Mouse (Mus musculus): Measurements from ENCODE around the gene Fubp1. TPM values are rescaled to one million over a fixed set of nuclear protein-coding genes. Genes with fewer than 3 reads are reported as not detected.

The Fubp1 gene
- polyA plus RNA-seq, 1 experiment from 2014 or later, result 205 TPM

DNA sequence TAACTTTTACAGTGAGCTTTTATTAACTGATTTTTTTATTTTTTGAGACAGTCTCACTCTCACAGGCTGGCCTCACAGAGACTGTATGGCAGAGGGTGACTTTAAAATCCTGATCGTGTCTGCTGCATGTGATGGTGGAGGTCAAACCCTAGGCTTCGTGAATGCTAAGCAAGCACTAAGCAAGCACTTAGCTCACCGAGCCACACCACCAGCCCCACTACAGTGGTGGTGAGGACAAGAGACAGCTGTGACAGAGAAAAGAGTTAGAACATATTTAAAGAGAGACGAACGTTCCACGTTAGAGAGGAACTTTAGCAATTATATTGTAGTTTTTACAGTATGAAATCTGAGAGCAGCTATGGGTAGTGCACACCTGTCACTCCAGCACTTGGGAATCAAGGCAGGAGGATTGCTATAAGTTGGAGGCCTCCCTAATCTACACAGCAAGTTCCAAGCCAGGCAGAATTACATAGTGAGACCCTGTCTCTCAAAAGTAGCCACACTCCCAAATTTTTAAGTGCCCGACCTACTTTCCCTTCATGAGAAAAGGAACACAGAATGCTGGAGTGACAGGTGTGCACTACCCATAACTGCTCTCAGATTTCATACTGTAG is 37.8 kb upstream of the Fubp1 start:
- WGBS, result 62% methylated on average over 7 of the region's 7 CpGs
- H3K4me2 ChIP-seq (replicated peaks), result no peak overlapping the region
- no peak overlapping the region for H3K4me3 ChIP-seq (replicated peaks)
- no peaks in the 10 kb centered on the region for H3K9me3 ChIP-seq
- H3K9ac ChIP-seq, result no peak overlapping the region
- H3K27me3 ChIP-seq (replicated peaks), result no peaks in the 10 kb centered on the region
- no peak overlapping the region for H3K27ac ChIP-seq
- H3K4me1 ChIP-seq (replicated peaks), result peaks cover 8% of the 10 kb centered on the region; the same call in 1 of the 2 replicates
- no peaks in the 10 kb centered on the region for H3K36me3 ChIP-seq
- no peak for ATAC-seq

DNA sequence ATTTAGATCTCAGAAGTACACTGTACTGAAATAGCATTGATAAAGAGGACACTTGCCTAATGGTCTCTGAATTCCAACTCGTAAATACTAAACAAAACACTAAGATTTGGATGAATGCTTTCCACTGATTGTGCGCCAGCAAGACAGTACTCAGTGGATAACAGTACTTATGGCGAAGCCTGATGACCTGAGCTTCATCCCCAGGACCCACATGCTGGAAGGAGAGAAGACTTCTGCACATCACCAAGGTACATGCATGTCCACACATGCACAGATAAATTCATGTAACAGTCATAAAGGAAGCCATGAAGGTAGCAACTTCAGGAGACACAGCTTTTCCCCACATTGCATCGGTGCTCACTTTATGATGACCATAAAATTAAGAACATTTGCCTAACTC is 31.4 kb upstream of the Fubp1 start:
- no peak overlapping the region for H3K4me2 ChIP-seq (replicated peaks)
- no peaks in the 10 kb centered on the region for H3K27me3 ChIP-seq (replicated peaks)
- H3K4me3 ChIP-seq (replicated peaks), result no peak overlapping the region
- H3K27ac ChIP-seq, result no peak overlapping the region
- peak; percentile 52; the same call in 1 of the 2 replicates for ATAC-seq
- WGBS, result 77% methylated on average over 4 of the region's 4 CpGs
- no peak overlapping the region for H3K9ac ChIP-seq
- H3K9me3 ChIP-seq, result no peaks in the 10 kb centered on the region
- H3K4me1 ChIP-seq (replicated peaks), result no peaks in the 10 kb centered on the region
- no peaks in the 10 kb centered on the region for H3K36me3 ChIP-seq

DNA sequence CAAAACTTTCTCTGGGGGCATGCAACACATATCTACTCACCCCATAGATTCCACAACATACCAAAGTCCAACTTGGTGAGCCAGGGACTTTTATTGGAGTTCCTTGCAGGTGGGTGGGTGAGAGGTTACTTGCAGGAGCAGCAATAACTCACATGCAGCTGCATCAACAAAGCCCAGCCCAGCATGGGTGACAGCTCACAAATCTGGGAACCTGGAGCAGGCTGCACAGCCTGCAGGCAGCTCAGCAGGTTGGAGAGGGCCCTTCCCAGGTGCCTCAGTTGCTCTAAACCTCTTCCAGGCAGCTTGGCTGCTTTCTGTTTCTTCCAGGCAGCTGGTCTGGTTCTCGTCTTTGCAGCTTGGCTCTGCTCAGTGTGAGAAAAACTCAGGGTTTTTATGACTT is 30.9 kb upstream of the Fubp1 start:
- H3K4me2 ChIP-seq (replicated peaks), result no peak overlapping the region
- no peaks in the 10 kb centered on the region for H3K36me3 ChIP-seq
- peak; percentile 93 for ATAC-seq
- no peaks in the 10 kb centered on the region for H3K9me3 ChIP-seq
- peak overlapping the region; percentile 58; the same call in 1 of the 2 replicates for H3K27ac ChIP-seq
- H3K27me3 ChIP-seq (replicated peaks), result no peaks in the 10 kb centered on the region
- WGBS, result 6% methylated on average over 1 of the region's 1 CpGs
- H3K4me1 ChIP-seq (replicated peaks), result no peaks in the 10 kb centered on the region
- no peak overlapping the region for H3K4me3 ChIP-seq (replicated peaks)
- no peak overlapping the region for H3K9ac ChIP-seq

DNA sequence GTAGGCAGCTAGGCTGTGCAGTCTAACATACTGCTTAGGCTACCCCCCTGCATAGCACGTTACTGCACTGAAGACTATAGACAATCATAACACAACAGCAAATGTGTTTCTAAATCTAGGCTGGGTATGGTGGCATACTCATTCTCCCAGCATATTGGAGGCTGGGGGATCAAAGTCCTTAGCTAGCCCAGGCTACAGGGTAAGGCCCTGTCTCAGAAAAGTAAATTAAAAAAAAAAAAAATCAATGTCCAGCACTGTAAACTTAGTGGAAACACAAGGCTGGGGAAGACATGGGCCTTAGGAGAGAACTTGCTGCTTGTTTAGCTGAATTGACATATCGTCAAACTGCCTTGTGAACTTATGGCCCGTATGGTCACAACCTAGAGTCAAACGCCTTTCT is 29.6 kb upstream of the Fubp1 start:
- H3K27me3 ChIP-seq (replicated peaks), result no peaks in the 10 kb centered on the region
- 71% methylated on average over 4 of the region's 4 CpGs for WGBS
- H3K4me2 ChIP-seq (replicated peaks), result no peak overlapping the region

DNA sequence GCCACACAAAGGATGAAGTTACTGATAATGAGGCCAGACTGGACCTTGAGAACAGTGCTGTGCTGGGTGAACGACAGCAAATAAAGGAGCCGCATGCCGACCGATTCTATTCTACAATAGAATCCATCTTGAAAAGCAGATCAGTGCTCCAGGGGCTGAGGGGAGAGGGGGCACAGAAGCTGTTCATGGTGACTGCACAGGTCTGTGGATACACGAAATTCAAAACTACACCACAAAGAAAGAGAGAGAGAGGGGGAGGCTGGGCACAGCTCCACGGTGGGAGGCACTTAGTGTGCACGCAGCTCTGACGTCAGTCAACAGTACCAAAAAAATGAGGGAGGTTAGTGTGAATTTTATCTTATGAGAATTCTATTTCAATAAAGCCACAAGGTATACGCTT is 26.7 kb upstream of the Fubp1 start:
- no peaks in the 10 kb centered on the region for H3K4me1 ChIP-seq (replicated peaks)
- H3K27ac ChIP-seq, result no peak overlapping the region
- no peak overlapping the region for H3K4me2 ChIP-seq (replicated peaks)
- no peaks in the 10 kb centered on the region for H3K9me3 ChIP-seq
- 89% methylated on average over 9 of the region's 9 CpGs for WGBS
- no peak for ATAC-seq
- no peaks in the 10 kb centered on the region for H3K36me3 ChIP-seq
- no peak overlapping the region for H3K4me3 ChIP-seq (replicated peaks)
- H3K27me3 ChIP-seq (replicated peaks), result no peaks in the 10 kb centered on the region
- no peak overlapping the region for H3K9ac ChIP-seq

More for the DNA sequence above, 29.6 kb upstream of the Fubp1 start:
- Histone ChIP-seq H3K36me3 (no peaks in the 10 kb centered on the region), H3K4me3 (replicated peaks) (no peak overlapping the region), H3K9ac (no peak overlapping the region), H3K9me3 (no peaks in the 10 kb centered on the region), H3K27ac (no peak overlapping the region), H3K4me1 (replicated peaks) (no peaks in the 10 kb centered on the region)
- ATAC-seq, result no peak

DNA sequence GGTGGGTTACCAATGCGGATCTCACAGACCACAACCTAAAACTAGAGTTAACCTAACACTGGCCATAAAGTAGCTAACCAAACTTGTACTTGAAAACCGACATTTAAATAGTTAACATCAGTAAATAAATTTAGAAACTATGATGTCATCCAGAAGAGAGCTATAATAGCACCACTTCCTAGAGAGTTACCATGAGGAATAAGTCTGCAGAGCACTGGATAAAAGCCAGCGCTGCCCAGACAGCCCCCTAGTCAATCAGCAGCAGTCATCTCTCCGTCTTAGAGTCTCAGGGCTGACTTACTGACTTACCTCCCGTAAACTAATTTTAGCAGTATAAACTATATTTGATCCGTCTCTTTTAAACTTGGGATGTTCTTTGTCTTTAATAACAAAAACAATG is 24.1 kb upstream of the Fubp1 start:
- H3K9me3 ChIP-seq, result no peaks in the 10 kb centered on the region

DNA sequence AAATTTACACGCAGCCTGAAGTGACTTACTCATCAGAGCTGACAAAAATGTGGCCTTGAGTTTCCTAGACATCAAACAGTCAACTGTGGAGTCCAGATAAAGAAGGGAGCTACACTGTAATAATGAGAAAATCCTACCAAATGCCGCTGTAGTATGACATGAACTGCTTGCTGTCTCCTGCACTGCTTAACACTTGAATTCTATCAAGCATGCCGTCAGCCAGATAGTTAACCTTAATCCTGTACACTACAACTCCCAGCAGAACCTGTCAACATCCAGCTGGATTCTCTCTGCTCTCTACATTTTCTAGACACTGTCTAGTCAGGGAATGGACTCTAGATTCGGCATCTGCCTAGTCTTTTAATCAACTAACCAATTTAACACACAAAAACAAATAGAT is 20.9 kb upstream of the Fubp1 start:
- ATAC-seq, result no peak
- Histone ChIP-seq H3K27ac (peak overlapping the region; percentile 11; the same call in 1 of the 2 replicates), H3K9me3 (no peaks in the 10 kb centered on the region), H3K27me3 (replicated peaks) (no peaks in the 10 kb centered on the region), H3K4me1 (replicated peaks) (0 out of 2 replicates have a peak, but pooled peaks cover 3% of the 10 kb centered on the region), H3K4me2 (replicated peaks) (peak overlapping the region; percentile 17; the same call in 1 of the 2 replicates), H3K9ac (no peak overlapping the region), H3K36me3 (no peaks in the 10 kb centered on the region), H3K4me3 (replicated peaks) (no peak overlapping the region)
- WGBS, result 35% methylated on average over 4 of the region's 4 CpGs

More for the DNA sequence above, 24.1 kb upstream of the Fubp1 start:
- no peak overlapping the region for H3K27ac ChIP-seq
- 60% methylated on average over 6 of the region's 6 CpGs for WGBS
- no peaks in the 10 kb centered on the region for H3K36me3 ChIP-seq
- no peak overlapping the region for H3K9ac ChIP-seq
- 0 out of 2 replicates have a peak, but pooled peaks cover 3% of the 10 kb centered on the region for H3K4me1 ChIP-seq (replicated peaks)
- no peaks in the 10 kb centered on the region for H3K27me3 ChIP-seq (replicated peaks)
- ATAC-seq, result no peak
- H3K4me3 ChIP-seq (replicated peaks), result no peak overlapping the region
- no peak overlapping the region for H3K4me2 ChIP-seq (replicated peaks)

DNA sequence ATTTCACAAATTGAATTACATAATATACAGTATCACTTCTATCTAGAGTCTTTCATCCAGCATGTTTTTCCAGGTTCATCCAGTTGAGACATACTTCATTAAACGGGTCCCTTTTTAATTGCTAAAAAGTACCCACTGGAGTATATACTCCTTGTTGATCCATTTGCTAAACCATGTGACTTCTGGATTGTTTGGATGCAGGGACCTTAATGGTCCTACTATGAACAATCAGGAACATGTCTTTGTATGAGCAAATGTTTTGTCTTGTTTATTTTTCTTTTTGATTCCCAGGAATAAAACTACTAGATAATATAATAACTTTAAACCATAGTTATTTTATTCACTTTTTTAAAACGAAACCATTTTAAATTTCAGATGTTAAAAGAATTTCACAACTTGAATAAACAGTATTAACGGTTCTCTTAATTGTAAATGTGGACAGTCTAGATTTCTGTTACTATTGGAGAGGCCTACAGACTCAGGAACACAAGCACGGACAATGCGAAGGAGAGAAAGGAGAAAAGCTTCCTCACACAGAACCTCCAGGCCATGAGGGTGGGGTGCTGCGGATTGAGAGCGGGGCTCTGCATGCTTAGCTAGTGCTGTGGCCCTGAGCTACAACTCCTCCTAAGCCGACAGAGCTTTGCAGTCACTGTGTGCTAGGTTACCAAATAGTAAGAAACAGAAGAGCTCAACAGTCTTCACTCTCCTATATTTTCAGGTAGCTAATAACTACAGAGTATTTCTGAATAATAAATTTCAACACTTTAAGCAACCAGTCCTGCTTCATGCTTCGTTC is 19.3 kb upstream of the Fubp1 start:
- no peaks in the 10 kb centered on the region for H3K9me3 ChIP-seq
- peak overlapping the region; percentile 50 for H3K4me2 ChIP-seq (replicated peaks)
- H3K27me3 ChIP-seq (replicated peaks), result no peaks in the 10 kb centered on the region
- H3K4me1 ChIP-seq (replicated peaks), result 0 out of 2 replicates have a peak, but pooled peaks cover 3% of the 10 kb centered on the region
- peak overlapping the region; percentile 30; the same call in 1 of the 2 replicates for H3K9ac ChIP-seq
- 0 out of 2 replicates have a peak overlapping the region, but pooled peaks have one; percentile 51 for H3K27ac ChIP-seq
- H3K36me3 ChIP-seq, result no peaks in the 10 kb centered on the region
- H3K4me3 ChIP-seq (replicated peaks), result peak overlapping the region; percentile 21; the same call in 1 of the 2 replicates
- 68% methylated on average over 9 of the region's 9 CpGs for WGBS
- ATAC-seq, result no peak

DNA sequence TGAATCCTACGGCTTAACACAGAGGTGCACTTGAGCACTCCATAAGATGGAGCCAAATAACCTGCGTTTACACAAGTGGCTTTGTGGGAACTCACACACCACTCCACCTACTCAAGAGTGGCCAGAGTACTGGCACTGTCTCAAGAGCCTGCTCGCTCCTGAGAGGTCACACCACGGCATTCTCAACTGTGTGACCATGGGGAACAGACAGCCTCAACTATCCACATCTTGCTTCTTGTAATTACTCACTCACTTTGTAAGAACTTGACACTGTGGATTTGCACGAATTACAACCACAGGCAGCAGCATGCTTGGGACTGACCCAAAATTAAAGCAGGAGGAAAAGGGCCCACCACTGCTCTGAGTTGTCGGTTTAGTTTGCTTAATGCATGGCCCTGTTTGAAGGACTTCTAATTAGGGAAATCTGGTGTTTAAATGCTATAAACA is 18.4 kb upstream of the Fubp1 start:
- peak overlapping the region; percentile 35 for H3K4me3 ChIP-seq (replicated peaks)
- peak overlapping the region; percentile 11 for H3K9ac ChIP-seq
- peak overlapping the region; percentile 44 for H3K4me2 ChIP-seq (replicated peaks)
- no peaks in the 10 kb centered on the region for H3K27me3 ChIP-seq (replicated peaks)
- no peaks in the 10 kb centered on the region for H3K36me3 ChIP-seq
- WGBS, result 10% methylated on average over 6 of the region's 6 CpGs
- H3K27ac ChIP-seq, result peak overlapping the region; percentile 62
- peak; percentile 41; the same call in 1 of the 2 replicates for ATAC-seq
- H3K4me1 ChIP-seq (replicated peaks), result 0 out of 2 replicates have a peak, but pooled peaks cover 3% of the 10 kb centered on the region
- no peaks in the 10 kb centered on the region for H3K9me3 ChIP-seq

DNA sequence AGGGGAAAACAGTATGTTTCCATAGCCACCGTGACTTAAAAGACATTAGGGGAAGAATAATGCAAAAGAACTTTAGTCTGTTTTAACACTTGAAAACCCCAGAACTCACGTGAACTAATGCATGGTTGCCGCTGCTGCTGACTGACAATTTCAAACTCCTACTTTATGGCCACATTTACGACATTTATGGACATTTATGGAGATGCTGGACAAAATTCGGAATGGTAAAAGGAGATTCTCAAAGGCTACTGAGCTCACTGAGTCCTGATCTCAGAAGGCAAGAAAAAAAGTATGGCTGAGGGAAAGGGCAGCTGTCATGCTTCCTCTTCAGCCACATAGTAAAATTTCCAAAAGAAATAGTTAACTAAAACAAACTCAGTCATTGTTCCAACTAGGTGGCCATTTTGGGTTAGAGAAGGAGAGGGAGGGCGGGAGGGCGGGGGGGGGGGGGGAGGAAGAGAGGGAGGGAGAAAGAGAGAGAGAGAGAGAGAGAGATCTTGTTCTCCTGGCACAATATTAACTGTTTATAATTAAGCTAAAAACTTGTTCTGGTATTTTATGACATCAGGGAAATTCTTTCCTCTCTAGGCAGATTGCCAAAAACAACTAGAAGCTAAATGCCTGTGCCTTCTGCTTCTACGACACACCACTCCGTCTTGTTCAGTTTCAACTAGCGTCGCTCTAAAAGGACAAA is 17.8 kb upstream of the Fubp1 start:
- peak; percentile 30; the same call in 1 of the 2 replicates for ATAC-seq
- peak overlapping the region; percentile 35 for H3K4me3 ChIP-seq (replicated peaks)
- 8% methylated on average over 9 of the region's 11 CpGs for WGBS
- no peaks in the 10 kb centered on the region for H3K27me3 ChIP-seq (replicated peaks)
- H3K27ac ChIP-seq, result peak overlapping the region; percentile 62
- no peaks in the 10 kb centered on the region for H3K9me3 ChIP-seq
- H3K9ac ChIP-seq, result peak overlapping the region; percentile 11
- no peaks in the 10 kb centered on the region for H3K36me3 ChIP-seq
- H3K4me1 ChIP-seq (replicated peaks), result 0 out of 2 replicates have a peak, but pooled peaks cover 3% of the 10 kb centered on the region
- peak overlapping the region; percentile 44 for H3K4me2 ChIP-seq (replicated peaks)

DNA sequence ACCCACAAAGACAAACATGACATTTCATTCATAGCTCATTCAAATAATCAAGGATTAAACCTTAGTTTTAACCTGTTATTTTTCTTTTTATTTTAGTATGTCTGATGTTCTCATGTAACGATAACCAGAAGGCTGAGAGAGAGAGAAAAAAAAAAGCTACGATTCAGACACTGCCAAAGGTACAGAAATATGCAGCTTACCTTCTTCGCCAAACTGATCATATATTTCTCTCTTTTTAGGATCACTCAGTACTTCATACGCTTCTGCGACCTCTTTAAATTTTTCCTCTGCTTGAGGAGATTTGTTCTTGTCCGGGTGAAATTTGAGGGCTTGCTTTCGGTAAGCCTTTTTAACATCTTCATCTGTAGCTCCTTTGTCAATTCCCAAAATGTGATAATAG is 17.0 kb upstream of the Fubp1 start:
- H3K4me2 ChIP-seq (replicated peaks), result peak overlapping the region; percentile 58
- H3K9ac ChIP-seq, result peak overlapping the region; percentile 50
- H3K27me3 ChIP-seq (replicated peaks), result no peaks in the 10 kb centered on the region
- H3K4me3 ChIP-seq (replicated peaks), result peak overlapping the region; percentile 46
- no peaks in the 10 kb centered on the region for H3K9me3 ChIP-seq
- H3K4me1 ChIP-seq (replicated peaks), result 0 out of 2 replicates have a peak, but pooled peaks cover 3% of the 10 kb centered on the region
- H3K36me3 ChIP-seq, result no peaks in the 10 kb centered on the region
- WGBS, result under 1% methylated on average over 7 of the region's 7 CpGs
- ATAC-seq, result no peak
- peak overlapping the region; percentile 90 for H3K27ac ChIP-seq

DNA sequence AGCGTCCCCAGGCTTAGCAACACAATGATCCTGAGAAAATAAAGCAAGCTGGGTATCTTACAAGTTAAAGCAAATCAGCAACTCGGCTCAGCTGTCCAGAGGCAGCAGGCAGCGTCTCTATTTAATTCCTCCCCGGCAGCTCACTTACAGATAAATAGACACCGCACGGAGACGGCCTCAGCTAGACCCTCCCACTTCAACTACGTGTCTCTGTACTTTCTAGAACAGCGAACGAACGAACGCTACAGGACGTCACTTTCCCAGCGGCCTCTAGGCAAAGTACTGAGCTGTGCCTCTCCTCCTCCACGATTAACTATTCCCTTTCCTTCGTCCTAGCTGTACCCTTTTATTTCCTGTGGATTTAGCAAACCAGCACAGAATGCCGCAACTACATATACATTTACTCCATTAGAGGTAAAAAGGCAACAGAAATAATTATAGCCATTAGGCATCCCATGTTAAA is 16.6 kb upstream of the Fubp1 start:
- peak overlapping the region; percentile 90 for H3K27ac ChIP-seq
- no peaks in the 10 kb centered on the region for H3K9me3 ChIP-seq
- H3K27me3 ChIP-seq (replicated peaks), result no peaks in the 10 kb centered on the region
- peak overlapping the region; percentile 46 for H3K4me3 ChIP-seq (replicated peaks)
- 1% methylated on average over 17 of the region's 17 CpGs for WGBS
- peak overlapping the region; percentile 50 for H3K9ac ChIP-seq
- peak; percentile 98 for ATAC-seq
- H3K36me3 ChIP-seq, result no peaks in the 10 kb centered on the region
- H3K4me2 ChIP-seq (replicated peaks), result peak overlapping the region; percentile 58
- 0 out of 2 replicates have a peak, but pooled peaks cover 3% of the 10 kb centered on the region for H3K4me1 ChIP-seq (replicated peaks)
